In genomic region chr15:81987646-81988045, GRCm38 (mm10) we compare ENCODE assay signal across 8 mouse cellular contexts. TPM values are rescaled to one million over a fixed set of nuclear protein-coding genes. Genes with fewer than 3 reads are reported as not detected.
DNase-seq lines count a peak whose midpoint lies in the region; ATAC-seq and TF ChIP-seq lines count a peak whose summit lies in the region.

Gene Xrcc6, plus strand, starts transcription at chr15:81987835.

- no peaks in the 10 kb centered on the region for H3K9me3 ChIP-seq in lung, postnatal 0 days (ENCODE audit: low read length)
- no peaks in the 10 kb centered on the region for H3K9me3 ChIP-seq in embryonic facial prominence, embryonic 11.5 days (replicated peaks; ENCODE audit: control insufficient read depth, low read length)
- H3K9me3 ChIP-seq in heart, embryonic 13.5 days: no peaks in the 10 kb centered on the region

- no peaks in the 10 kb centered on the region for H3K79me2 ChIP-seq in myocyte (ENCODE audit: control insufficient read depth, insufficient read depth)

- TF ChIP-seq POLR2A in myocyte (IDR thresholded peaks at IDR 0.05; ENCODE audit: insufficient read length, low read depth): no peak

- H3K27ac ChIP-seq in lung, postnatal 0 days (ENCODE audit: low read length): no peak within 1 kb of the TSS
- no peak within 1 kb of the TSS for H3K27ac ChIP-seq in embryonic facial prominence, embryonic 11.5 days (replicated peaks; ENCODE audit: low read depth, low read length)
- no peak within 1 kb of the TSS for H3K27ac ChIP-seq in heart, embryonic 13.5 days (replicated peaks)

- no peak within 1 kb of the TSS for H3K4me3 ChIP-seq in lung, postnatal 0 days (ENCODE audit: low read depth, low read length)
- H3K4me3 ChIP-seq in embryonic facial prominence, embryonic 11.5 days (ENCODE audit: low read depth, low read length): no peak within 1 kb of the TSS
- no peak within 1 kb of the TSS for H3K4me3 ChIP-seq in heart, embryonic 13.5 days
- H3K4me3 ChIP-seq in myocyte: no peak within 1 kb of the TSS

- no peak for TF ChIP-seq CTCF in lung, postnatal 0 days (IDR thresholded peaks at IDR 0.05)

- intact Hi-C loops in left cerebral cortex, postnatal 10 days (cut with DNase I): loop anchor here (2.0 kb wide), 1 partner anchor 27 kb away; the partner anchor contains the start of gene Pmm1

- H3K27me3 ChIP-seq in lung, postnatal 0 days (replicated peaks; ENCODE audit: insufficient read depth, low read length): no peaks in the 10 kb centered on the region
- no peaks in the 10 kb centered on the region for H3K27me3 ChIP-seq in embryonic facial prominence, embryonic 11.5 days (ENCODE audit: control insufficient read depth, insufficient read depth, low read length)
- H3K27me3 ChIP-seq in heart, embryonic 13.5 days (replicated peaks): no peaks in the 10 kb centered on the region
- no peaks in the 10 kb centered on the region for H3K27me3 ChIP-seq in myocyte (ENCODE audit: control insufficient read depth, insufficient read depth, insufficient read length)

- H3K36me3 ChIP-seq in lung, postnatal 0 days (ENCODE audit: insufficient read depth, low read length): 0 out of 2 replicates have a peak, but pooled peaks cover under 1% of the 10 kb centered on the region
- H3K36me3 ChIP-seq in embryonic facial prominence, embryonic 11.5 days (replicated peaks; ENCODE audit: control insufficient read depth, insufficient read depth, low read depth, low read length): no peaks in the 10 kb centered on the region
- 0 out of 2 replicates have a peak, but pooled peaks cover 1% of the 10 kb centered on the region for H3K36me3 ChIP-seq in heart, embryonic 13.5 days
- no peaks in the 10 kb centered on the region for H3K36me3 ChIP-seq in myocyte (ENCODE audit: control insufficient read depth, insufficient read depth)

- no peak for TF ChIP-seq EP300 in lung, postnatal 0 days (IDR thresholded peaks at IDR 0.05)

- no peak for DNase-seq in lung, postnatal 0 days (ENCODE audit: low spot score)
- no peak for DNase-seq in lung, postnatal 25 days (ENCODE audit: low spot score)
- DNase-seq in embryonic facial prominence, embryonic 11.5 days (ENCODE audit: low spot score): no peak
- no peak for DNase-seq in left cerebral cortex, postnatal 10 days (ENCODE audit: extremely low spot score in 1 of 2, low spot score in 2 of 2)
- no peak for DNase-seq in cerebellum, postnatal 36 days
- no peak for DNase-seq in spleen, adult 12 weeks (ENCODE audit: low spot score)

- ATAC-seq in lung, postnatal 0 days: no peak
- ATAC-seq in embryonic facial prominence, embryonic 11.5 days (replicated peaks; ENCODE audit: insufficient number of reproducible peaks, low FRiP score, low TSS enrichment, low read depth): no peak
- no peak for ATAC-seq in heart, embryonic 13.5 days (ENCODE audit: extremely low read depth, insufficient number of reproducible peaks, low FRiP score, low TSS enrichment)

- no peak within 1 kb of the TSS for H3ac ChIP-seq in myocyte (ENCODE audit: control insufficient read depth, insufficient read length)

- no peak within 1 kb of the TSS for H3K9ac ChIP-seq in lung, postnatal 0 days (replicated peaks; ENCODE audit: low read depth)
- no peak within 1 kb of the TSS for H3K9ac ChIP-seq in embryonic facial prominence, embryonic 11.5 days (replicated peaks; ENCODE audit: low read length)
- H3K9ac ChIP-seq in heart, embryonic 13.5 days: no peak within 1 kb of the TSS

- H3K4me1 ChIP-seq in lung, postnatal 0 days (ENCODE audit: insufficient read depth, low read depth, low read length): no peaks in the 10 kb centered on the region
- no peaks in the 10 kb centered on the region; the same call in 1 of the 2 replicates for H3K4me1 ChIP-seq in embryonic facial prominence, embryonic 11.5 days (ENCODE audit: control insufficient read depth, insufficient read depth, low read length)
- peaks cover 28% of the 10 kb centered on the region for H3K4me1 ChIP-seq in heart, embryonic 13.5 days

- no peak within 1 kb of the TSS for H3K4me2 ChIP-seq in lung, postnatal 0 days (replicated peaks; ENCODE audit: low read depth, low read length)
- no peak within 1 kb of the TSS for H3K4me2 ChIP-seq in embryonic facial prominence, embryonic 11.5 days (ENCODE audit: low read depth, low read length)
- no peak within 1 kb of the TSS for H3K4me2 ChIP-seq in heart, embryonic 13.5 days
- H3K4me2 ChIP-seq in myocyte (ENCODE audit: low read depth): no peak within 1 kb of the TSS

- WGBS in lung, postnatal 0 days: 78% methylated on average over 3 of the region's 3 CpGs
- 72% methylated on average over 3 of the region's 3 CpGs for WGBS in embryonic facial prominence, embryonic 11.5 days
- 86% methylated on average over 3 of the region's 3 CpGs for WGBS in heart, embryonic 13.5 days

TF ChIP-seq in myocyte, 11 proteins besides CTCF, POLR2A, EP300 and RAD21:
- TF ChIP-seq REST (IDR thresholded peaks at IDR 0.05; ENCODE audit: insufficient read depth, insufficient read length): no peak
- no peak for TF ChIP-seq SRF (IDR thresholded peaks at IDR 0.05; ENCODE audit: control insufficient read depth, insufficient read length, low read depth)
- TF ChIP-seq MYOD1 (IDR thresholded peaks at IDR 0.05; ENCODE audit: control insufficient read depth in 1 of 3, insufficient read length in 2 of 3, low read depth in 2 of 3): no peak
- no peak for TF ChIP-seq E2F4 (IDR thresholded peaks at IDR 0.05; ENCODE audit: insufficient read depth)
- no peak for TF ChIP-seq MAX (IDR thresholded peaks at IDR 0.05; ENCODE audit: low read depth)
- TF ChIP-seq USF1 (IDR thresholded peaks at IDR 0.05; ENCODE audit: low read depth): no peak
- TF ChIP-seq CEBPB (IDR thresholded peaks at IDR 0.05; ENCODE audit: insufficient read depth, poor library complexity, severe bottlenecking): no peak
- TF ChIP-seq POLR2AphosphoS2 (IDR thresholded peaks at IDR 0.05; ENCODE audit: insufficient read length, low read depth): no peak

RNA-seq across cellular contexts. Expression of gene Xrcc6, which starts in this region (rescaled TPM):
- polyA plus RNA-seq in lung, postnatal 0 days (2015; fragmentation: Nextera tagmentation; extraction: Ambion mirVana): 19.6 and 24.6 TPM in 2 replicates
- 91.5 and 94.4 TPM in 2 replicates for polyA plus RNA-seq in embryonic facial prominence, embryonic 11.5 days (2014; fragmentation: Nextera tagmentation; extraction: Ambion mirVana)
- 71.3 and 72.9 TPM in 2 replicates for polyA plus RNA-seq in heart, embryonic 13.5 days (2015; fragmentation: Nextera tagmentation; extraction: Ambion mirVana)
- total RNA-seq in left cerebral cortex, postnatal 10 days (2021): 10 to 100 TPM; 27.9 to 29.9 TPM
- polyA plus RNA-seq in myocyte (2012; fragmentation: generic; extraction: Trizol): 46.3 TPM
